Mouse (Mus musculus): ENCODE results near the gene Fth1.

DNA sequence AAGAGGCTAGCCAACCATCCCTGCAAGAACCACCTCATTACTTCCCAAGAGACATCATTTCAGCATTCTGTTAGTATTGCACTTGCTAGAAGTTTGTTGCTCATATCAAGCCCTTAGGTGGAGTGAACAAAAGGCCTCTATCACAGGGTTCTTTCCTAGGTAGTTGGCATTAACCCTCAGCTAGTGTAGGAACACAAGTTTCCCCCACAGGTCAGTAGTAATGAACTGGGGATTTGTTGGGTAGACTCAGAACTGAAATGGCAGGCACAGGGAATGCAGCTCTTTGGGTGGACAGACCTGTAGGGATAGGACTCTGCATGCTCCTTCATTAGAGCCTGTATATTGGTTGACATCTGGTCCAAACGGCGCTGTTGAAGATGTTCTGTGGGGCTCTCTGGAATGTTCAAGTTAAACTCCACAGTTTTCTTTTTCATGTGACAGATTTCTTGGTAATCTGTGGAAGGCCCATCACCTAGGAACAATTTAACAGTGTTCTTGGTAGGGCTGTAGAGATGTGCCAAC, 5.6 kb downstream of the Fth1 start:
- TF ChIP-seq CTCF (IDR thresholded peaks at IDR 0.05; ENCODE audit: low read depth): no peak
- no peak for TF ChIP-seq EP300 (IDR thresholded peaks at IDR 0.05; ENCODE audit: low read depth)

All from liver, postnatal 0 days (tissue).